Mouse (Mus musculus) bone marrow macrophage, adult 2 months (primary cell): ENCODE measurements at regions not wholly inside any gene's neighbourhood (a gene's known extent, or its start where the extent isn't known, plus 50 kb on each side); places are given as distances from the start of the nearest gene placed in this dataset.
A peak's percentile ranks its signal among the peaks of the same experiment; 100 is the strongest.

Experiments used
- H3K27ac ChIP-seq: 2 replicates; pipeline ENCODE4 v1.5.1; 2012; ENCODE audit warnings: low read depth, low read length; ENCODE audit not compliant: insufficient read depth
- H3K4me1 ChIP-seq: 2 replicates; pipeline ENCODE4 v1.6.1; 2012; ENCODE audit warnings: low read length; ENCODE audit not compliant: control insufficient read depth, insufficient read depth
- H3K4me3 ChIP-seq: 2 replicates; pipeline ENCODE4 v1.5.1; 2012; ENCODE audit warnings: mild to moderate bottlenecking, low read length, moderate library complexity; ENCODE audit not compliant: insufficient read depth
- CTCF ChIP-seq: IDR thresholded peaks from 2 replicates; pipeline ENCODE4 v1.5.1; 2012; ENCODE audit warnings: low read depth, mild to moderate bottlenecking, low read length, moderate library complexity
- POLR2A ChIP-seq: IDR thresholded peaks from 2 replicates; pipeline ENCODE4 v1.6.1; 2012; ENCODE audit warnings: mild to moderate bottlenecking, low read depth, low read length, borderline replicate concordance

- Histone ChIP-seq H3K27ac (no peak overlapping the region), H3K4me3 (no peak overlapping the region)
- TF ChIP-seq CTCF = no peak
- TF ChIP-seq POLR2A = no peak
Measured at GRCm38 (mm10) chr13:37482038-37482437, 137.0 kb downstream of the Ly86 start.

DNA sequence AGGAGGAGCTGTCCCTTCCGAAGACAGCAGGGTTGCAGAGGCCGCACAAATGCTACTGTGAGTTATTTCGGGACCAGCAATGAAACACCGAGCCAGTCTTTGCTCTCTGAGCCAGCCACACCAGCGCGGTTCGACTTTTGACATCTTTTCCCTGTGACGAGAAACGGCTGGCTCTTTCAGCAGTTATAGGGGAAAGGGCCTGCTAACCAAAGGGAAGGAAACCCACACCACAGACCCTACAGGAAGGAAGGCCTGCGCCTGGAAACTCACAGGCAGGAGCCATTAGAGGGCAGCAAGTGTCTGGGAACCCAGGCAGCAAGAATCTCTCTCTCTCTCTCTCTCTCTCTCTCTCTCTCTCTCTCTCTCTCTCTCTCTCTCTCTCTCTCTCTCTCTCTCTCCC, 137.6 kb downstream of the Ly86 start:
- TF ChIP-seq CTCF = no peak
- TF ChIP-seq POLR2A = no peak
- H3K27ac ChIP-seq = peak overlapping the region; percentile 15; the same call in 1 of the 2 replicates
- H3K4me3 ChIP-seq = no peak overlapping the region
- peaks cover 14% of the 10 kb centered on the region for H3K4me1 ChIP-seq

More at GRCm38 (mm10) chr13:37482038-37482437, 137.0 kb downstream of the Ly86 start:
- peaks cover 18% of the 10 kb centered on the region for H3K4me1 ChIP-seq

GRCm38 (mm10) chr13:37483010-37483855, 138.2 kb downstream of the Ly86 start:
- H3K4me3 ChIP-seq = no peak overlapping the region
- H3K4me1 ChIP-seq = peaks cover 14% of the 10 kb centered on the region
- H3K27ac ChIP-seq = no peak overlapping the region
- TF ChIP-seq CTCF = no peak

DNA sequence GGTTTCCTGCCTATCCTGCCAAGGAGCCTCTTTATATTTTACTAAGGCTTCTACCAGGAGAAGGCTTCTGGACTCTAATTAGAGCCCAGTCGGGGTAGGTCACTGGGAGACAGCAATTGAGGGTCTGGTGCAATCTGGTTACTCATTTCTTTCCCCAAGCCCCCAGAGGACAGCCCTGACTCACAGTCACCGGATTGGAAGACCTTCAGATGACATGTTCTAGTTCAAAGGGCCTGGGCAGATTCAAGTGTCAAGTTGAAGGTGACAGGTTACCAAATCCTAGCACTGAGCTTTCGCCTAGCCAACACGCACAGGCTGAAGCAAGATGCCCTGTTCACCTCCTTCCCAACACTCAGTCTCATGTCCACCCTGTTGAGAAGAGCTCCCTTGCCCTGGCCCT, 139.6 kb downstream of the Ly86 start:
- Histone ChIP-seq H3K4me3 (no peak overlapping the region), H3K27ac (no peak overlapping the region), H3K4me1 (peaks cover 14% of the 10 kb centered on the region)
- TF ChIP-seq POLR2A = no peak

DNA sequence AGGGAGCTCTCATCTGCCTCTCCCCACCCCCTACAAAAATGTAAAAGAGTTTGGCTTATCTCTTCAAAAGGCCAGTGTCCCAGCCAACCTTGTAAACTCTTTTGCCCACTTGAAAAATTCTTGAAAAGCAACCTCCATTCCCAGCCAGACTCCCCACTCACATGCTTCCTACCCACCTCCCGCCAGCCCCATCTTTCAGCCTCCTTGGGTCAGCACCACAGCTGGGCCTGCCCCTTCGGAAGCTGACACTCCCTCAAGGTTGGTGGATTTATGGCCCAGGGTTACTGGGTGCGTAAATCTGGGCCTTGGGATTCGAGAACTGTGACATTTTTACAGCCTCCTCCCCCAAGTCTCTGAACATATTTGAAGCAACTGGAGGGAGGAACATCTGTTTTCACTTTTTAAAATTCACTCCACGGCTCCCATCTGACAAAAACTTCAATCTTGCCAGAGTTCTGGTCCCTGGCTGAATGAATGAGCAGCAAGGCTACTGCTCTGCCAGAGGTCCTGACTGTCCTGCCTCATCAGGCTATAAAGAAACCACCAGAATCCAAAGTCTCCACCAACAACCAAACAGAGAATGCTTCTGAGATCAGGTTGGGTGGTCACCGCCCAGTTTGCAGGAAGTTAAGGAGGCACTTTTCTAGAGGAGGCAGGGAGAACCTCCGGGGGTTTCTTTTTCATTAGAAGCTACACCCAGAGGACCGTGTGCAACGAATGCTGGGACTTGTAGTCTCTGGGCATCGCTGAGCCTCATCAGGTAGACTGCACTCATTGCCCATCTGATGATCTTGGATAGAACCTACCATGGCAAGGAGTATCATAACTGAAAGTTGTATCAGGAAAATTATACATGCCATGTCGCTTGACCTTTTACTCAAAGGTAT, 147.3 kb downstream of the Ly86 start:
- no peaks in the 10 kb centered on the region for H3K4me1 ChIP-seq
- no peak overlapping the region for H3K27ac ChIP-seq
- no peak overlapping the region for H3K4me3 ChIP-seq
- TF ChIP-seq CTCF (no peak), POLR2A (no peak)

- no peak overlapping the region for H3K4me3 ChIP-seq
- no peak overlapping the region for H3K27ac ChIP-seq
- TF ChIP-seq POLR2A = no peak
- TF ChIP-seq CTCF = no peak
Measured at GRCm38 (mm10) chr13:37493331-37493730, 148.3 kb downstream of the Ly86 start.

GRCm38 (mm10) chr13:37495272-37495932, 150.4 kb downstream of the Ly86 start:
- TF ChIP-seq CTCF = no peak
- TF ChIP-seq POLR2A = no peak
- H3K27ac ChIP-seq = no peak overlapping the region
- H3K4me3 ChIP-seq = no peak overlapping the region
- H3K4me1 ChIP-seq = no peaks in the 10 kb centered on the region

More at GRCm38 (mm10) chr13:37493331-37493730, 148.3 kb downstream of the Ly86 start:
- H3K4me1 ChIP-seq = no peaks in the 10 kb centered on the region

GRCm38 (mm10) chr13:37497986-37498385, 153.0 kb downstream of the Ly86 start:
- Histone ChIP-seq H3K4me1 (no peaks in the 10 kb centered on the region), H3K27ac (no peak overlapping the region), H3K4me3 (no peak overlapping the region)
- no peak for TF ChIP-seq POLR2A
- TF ChIP-seq CTCF = no peak

DNA sequence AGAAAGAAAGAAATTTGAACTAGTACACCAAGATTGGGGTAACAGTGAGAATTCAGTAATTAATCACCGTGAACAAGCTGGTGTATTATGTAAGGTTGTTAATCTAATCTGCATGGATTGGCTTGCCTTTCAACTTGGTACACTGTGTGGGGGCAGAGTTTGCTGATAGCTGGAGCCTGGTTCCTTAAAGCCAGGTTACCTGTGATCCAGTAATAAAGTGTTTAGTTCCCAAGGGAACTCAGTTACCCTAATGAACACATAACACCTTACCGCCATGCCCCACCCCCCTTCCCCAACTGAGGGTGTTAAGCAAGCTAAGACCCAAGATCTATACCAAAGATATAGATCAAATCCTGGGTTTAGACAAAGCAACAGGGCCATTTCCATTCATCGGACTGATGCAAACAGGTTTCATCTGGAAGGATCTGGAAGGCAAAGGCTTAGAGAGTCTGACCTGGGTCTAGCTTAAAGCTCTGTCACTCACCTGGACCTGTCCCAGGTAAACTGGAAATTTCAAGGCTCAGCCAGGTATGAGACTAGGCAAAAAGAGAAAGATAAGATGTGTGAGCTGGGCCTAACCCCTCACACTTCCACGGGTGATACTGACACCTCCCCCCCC, 155.8 kb downstream of the Ly86 start:
- TF ChIP-seq POLR2A (no peak), CTCF (no peak)
- H3K27ac ChIP-seq = no peak overlapping the region
- H3K4me3 ChIP-seq = no peak overlapping the region
- H3K4me1 ChIP-seq = peaks cover 4% of the 10 kb centered on the region
